Mouse (Mus musculus): ENCODE measurements at regions not wholly inside any gene's neighbourhood (a gene's known extent, or its start where the extent isn't known, plus 50 kb on each side); places are given as distances from the start of the nearest gene placed in this dataset.

DNA sequence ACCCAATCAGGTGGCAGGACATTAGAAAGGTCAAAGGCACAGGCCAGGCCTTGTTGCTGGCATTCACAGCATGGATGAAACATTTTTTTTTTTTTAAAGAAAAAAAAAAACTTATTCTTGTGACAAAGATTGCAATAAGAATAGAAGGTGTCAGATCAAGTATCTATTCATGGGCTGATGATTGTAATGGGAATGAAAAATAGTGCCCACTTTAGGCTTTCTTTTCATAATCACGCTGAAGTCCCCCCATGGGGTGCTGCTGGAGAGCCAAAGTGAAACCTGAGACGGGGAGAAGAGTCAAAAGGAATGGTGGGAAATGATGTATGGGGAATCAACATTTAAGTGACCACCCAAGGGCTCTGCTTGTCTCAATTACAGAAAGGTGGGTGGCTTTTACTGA lies 1037.0 kb downstream of the Car8 start:
- H3K9ac ChIP-seq (ENCODE audit: insufficient read depth, low read depth), result no peak overlapping the region
- no peaks in the 10 kb centered on the region for H3K36me3 ChIP-seq (replicated peaks in 1 of 2; ENCODE audit: control insufficient read depth in 1 of 2, insufficient read depth in 1 of 2, low read length in 1 of 2)
- no peak overlapping the region for H3K4me2 ChIP-seq (ENCODE audit: insufficient read depth, low read depth, poor library complexity, severe bottlenecking)
- H3K4me3 ChIP-seq (replicated peaks in 1 of 3; ENCODE audit: low read depth in 2 of 3, low read length in 2 of 3, poor library complexity in 1 of 3), result no peak overlapping the region
- in situ Hi-C loops (cut with MboI; ENCODE audit: low pct_ligation_motif_present, low pct_unique_long_range_greater_than_20kb, low sequenced_read_pairs), result loop anchor here (25.0 kb wide), 1 partner anchor 265 kb away; no protein-coding TSS in a partner anchor
- H3K79me2 ChIP-seq (replicated peaks; ENCODE audit: control insufficient read depth, extremely low read depth, insufficient read depth, poor library complexity, severe bottlenecking), result no peaks in the 10 kb centered on the region
- H3K27me3 ChIP-seq (replicated peaks), result no peaks in the 10 kb centered on the region
- dilution Hi-C loops (cut with MboI; ENCODE audit: extremely low pct_ligation_motif_present, extremely low pct_unique_long_range_greater_than_20kb, low sequenced_read_pairs), result no loop called here
- H3K9me3 ChIP-seq (replicated peaks; ENCODE audit: low read length), result no peaks in the 10 kb centered on the region
- DNase-seq (ENCODE audit: extremely low read depth), result no peak
- H3K4me1 ChIP-seq (ENCODE audit: control insufficient read depth in 1 of 2, insufficient read depth in 2 of 2), result peaks cover 4 to 10% of the 10 kb centered on the region in 2 experiments; a peak in 3 of 4 replicates
- H3K27ac ChIP-seq (ENCODE audit: insufficient read depth, low read depth), result no peak overlapping the region
- TF ChIP-seq CTCF (conservative IDR thresholded peaks at IDR 0.05 in 1 of 2, IDR thresholded peaks at IDR 0.05 in 1 of 2; ENCODE audit: low read depth in 2 of 2, low read length in 2 of 2), result no peak
- no peak for TF ChIP-seq RAD21 (IDR thresholded peaks at IDR 0.05; ENCODE audit: low read depth, low read length)
- TF ChIP-seq IRF4 (IDR thresholded peaks at IDR 0.05; ENCODE audit: low read depth, low read length), result no peak
- no peak for TF ChIP-seq USF1 (IDR thresholded peaks at IDR 0.05; ENCODE audit: low read depth, low read length)
- no peak for TF ChIP-seq CHD2 (IDR thresholded peaks at IDR 0.05; ENCODE audit: low read length)
- TF ChIP-seq TCF12 (IDR thresholded peaks at IDR 0.05; ENCODE audit: low read depth, low read length), result no peak
- TF ChIP-seq POLR2A (IDR thresholded peaks at IDR 0.05; ENCODE audit: low read depth, low read length), result no peak
- TF ChIP-seq E2F4 (IDR thresholded peaks at IDR 0.05; ENCODE audit: insufficient replicate concordance, low read depth, low read length), result no peak
- no peak for TF ChIP-seq USF2 (conservative IDR thresholded peaks at IDR 0.05; ENCODE audit: low read depth, low read length)
- no peak for TF ChIP-seq CHD1 (IDR thresholded peaks at IDR 0.05; ENCODE audit: low read depth, low read length)
- no peak for TF ChIP-seq MEF2A (IDR thresholded peaks at IDR 0.05; ENCODE audit: borderline replicate concordance, low read depth, low read length)
- TF ChIP-seq MAFK (IDR thresholded peaks at IDR 0.05; ENCODE audit: insufficient replicate concordance, low read length), result no peak
- TF ChIP-seq ZC3H11A (IDR thresholded peaks at IDR 0.05; ENCODE audit: low read depth, low read length), result no peak

DNA sequence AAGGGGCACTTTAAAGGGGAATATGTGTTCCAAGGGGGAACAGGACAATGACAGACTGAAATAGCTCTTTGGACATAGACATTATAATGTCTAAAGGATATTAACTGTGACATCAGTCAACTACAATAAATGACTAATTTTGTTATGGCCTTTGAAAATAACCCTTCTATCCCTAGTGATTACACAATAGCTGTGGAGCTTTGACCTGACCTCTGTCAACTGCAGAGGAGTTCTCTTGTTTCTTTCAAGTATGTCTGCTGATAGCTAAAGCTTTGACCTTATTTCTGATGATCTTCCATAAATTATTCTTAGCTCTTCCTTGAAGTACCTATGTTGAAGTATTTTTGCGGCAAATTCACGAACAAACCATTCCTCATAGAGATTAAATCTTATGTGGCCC lies 1038.9 kb downstream of the Car8 start:
- Histone ChIP-seq H3K9me3 (replicated peaks; ENCODE audit: low read length) (no peaks in the 10 kb centered on the region), H3K27ac (ENCODE audit: insufficient read depth, low read depth) (no peak overlapping the region), H3K4me2 (ENCODE audit: insufficient read depth, low read depth, poor library complexity, severe bottlenecking) (no peak overlapping the region), H3K79me2 (replicated peaks; ENCODE audit: control insufficient read depth, extremely low read depth, insufficient read depth, poor library complexity, severe bottlenecking) (no peaks in the 10 kb centered on the region), H3K9ac (ENCODE audit: insufficient read depth, low read depth) (no peak overlapping the region), H3K36me3 (replicated peaks in 1 of 2; ENCODE audit: control insufficient read depth in 1 of 2, insufficient read depth in 1 of 2, low read length in 1 of 2) (no peaks in the 10 kb centered on the region), H3K4me3 (replicated peaks in 1 of 3; ENCODE audit: low read depth in 2 of 3, low read length in 2 of 3, poor library complexity in 1 of 3) (no peak overlapping the region), H3K27me3 (replicated peaks) (no peaks in the 10 kb centered on the region), H3K4me1 (ENCODE audit: control insufficient read depth in 1 of 2, insufficient read depth in 2 of 2) (no peaks in the 10 kb centered on the region)
- DNase-seq (ENCODE audit: extremely low read depth), result no peak
- TF ChIP-seq TCF12 (IDR thresholded peaks at IDR 0.05; ENCODE audit: low read depth, low read length), result no peak
- TF ChIP-seq RAD21 (IDR thresholded peaks at IDR 0.05; ENCODE audit: low read depth, low read length), result no peak
- TF ChIP-seq MAZ (IDR thresholded peaks at IDR 0.05; ENCODE audit: low read depth, low read length), result no peak
- TF ChIP-seq MAFK (IDR thresholded peaks at IDR 0.05; ENCODE audit: insufficient replicate concordance, low read length), result no peak
- no peak for TF ChIP-seq MXI1 (IDR thresholded peaks at IDR 0.05; ENCODE audit: low read depth, low read length)
- in situ Hi-C loops (cut with MboI; ENCODE audit: low pct_ligation_motif_present, low pct_unique_long_range_greater_than_20kb, low sequenced_read_pairs) (loop anchor here (25.0 kb wide), 1 partner anchor 263 kb away; no protein-coding TSS in a partner anchor), dilution Hi-C loops (cut with MboI; ENCODE audit: extremely low pct_ligation_motif_present, extremely low pct_unique_long_range_greater_than_20kb, low sequenced_read_pairs) (no loop called here)

Measured in CH12.LX (cell line).